Mouse (Mus musculus) retina, adult 2 months (tissue): ENCODE results near the gene Syt14.

Source experiments
- DNase-seq: peaks from one replicate; pipeline ENCODE4 v3.0.0-alpha.2; 2012; ENCODE audit warnings: low read depth, low spot score

Gene Syt14

GRCm38 (mm10) chr1:193035371-193036238 lies at the start of gene Syt14:
Syt14 (minus strand) TSS chr1:193035775.
- DNase-seq, result peak; percentile 69

- no peak for DNase-seq
These were observed 48.4 kb upstream of the Syt14 start for GRCm38 (mm10) chr1:193084016-193084415.

- DNase-seq, result no peak
These were observed 47.5 kb upstream of the Syt14 start for GRCm38 (mm10) chr1:193083051-193083450.

GRCm38 (mm10) chr1:193082311-193082921 lies 46.8 kb upstream of the Syt14 start:
- DNase-seq, result no peak

GRCm38 (mm10) chr1:193062618-193063017 lies 27.0 kb upstream of the Syt14 start:
- no peak for DNase-seq

- DNase-seq, result no peak
These were observed 24.6 kb upstream of the Syt14 start for GRCm38 (mm10) chr1:193060167-193060566.

- no peak for DNase-seq
These were observed 24.0 kb upstream of the Syt14 start for GRCm38 (mm10) chr1:193059596-193059995.

- no peak for DNase-seq
These were observed 18.8 kb upstream of the Syt14 start for GRCm38 (mm10) chr1:193054401-193054800.

GRCm38 (mm10) chr1:193053065-193053464 lies 17.5 kb upstream of the Syt14 start:
- no peak for DNase-seq

- no peak for DNase-seq
These were observed 12.0 kb upstream of the Syt14 start for GRCm38 (mm10) chr1:193047616-193048015.

GRCm38 (mm10) chr1:193042760-193043295 lies 7.3 kb upstream of the Syt14 start:
- DNase-seq, result no peak

GRCm38 (mm10) chr1:193034951-193035370 lies 614 bp downstream of the Syt14 start:
- peak; percentile 32 for DNase-seq

- DNase-seq, result no peak
These were observed 11.3 kb downstream of the Syt14 start for GRCm38 (mm10) chr1:193024311-193024710.

- no peak for DNase-seq
These were observed 23.2 kb downstream of the Syt14 start for GRCm38 (mm10) chr1:193012351-193012750.

GRCm38 (mm10) chr1:193011000-193011769 lies 24.4 kb downstream of the Syt14 start:
- no peak for DNase-seq

GRCm38 (mm10) chr1:193004581-193004980 lies 31.0 kb downstream of the Syt14 start:
- DNase-seq, result no peak

- no peak for DNase-seq
These were observed 31.6 kb downstream of the Syt14 start for GRCm38 (mm10) chr1:193003953-193004352.

GRCm38 (mm10) chr1:193002307-193002706 lies 33.3 kb downstream of the Syt14 start:
- DNase-seq, result no peak

- peak; percentile 22 for DNase-seq
These were observed 34.0 kb downstream of the Syt14 start for GRCm38 (mm10) chr1:193001587-193001986.

- no peak for DNase-seq
These were observed 34.7 kb downstream of the Syt14 start for GRCm38 (mm10) chr1:193000908-193001307.

GRCm38 (mm10) chr1:192994179-192994873 lies 41.2 kb downstream of the Syt14 start:
- DNase-seq, result no peak
